Mouse (Mus musculus): ENCODE measurements around the gene Pclaf. TPM values are rescaled to one million over a fixed set of nuclear protein-coding genes. Genes with fewer than 3 reads are reported as not detected.

The Pclaf gene
- total RNA-seq, 1 experiment from 2014 or later = 0.35 TPM

Other genes with a start within 250 kb of the Pclaf start
- 53.5 and 64.0 TPM in 2 replicates for gene Oaz2, start 222.2 kb upstream of the Pclaf start, total RNA-seq (2017)
- gene Zfp609, start 62.7 kb upstream of the Pclaf start, total RNA-seq (2017) = 5.6 and 5.7 TPM in 2 replicates
- 26.5 and 41.9 TPM in 2 replicates for gene Trip4, start 18.6 kb downstream of the Pclaf start, total RNA-seq (2017)
- 54.1 and 57.8 TPM in 2 replicates for gene Csnk1g1, start 18.7 kb downstream of the Pclaf start, total RNA-seq (2017)
- gene Ppib, start 170.0 kb downstream of the Pclaf start, total RNA-seq (2017) = 260 and 279 TPM in 2 replicates
- 0.58 and 0.74 TPM in 2 replicates for gene Snx22, start 179.5 kb downstream of the Pclaf start, total RNA-seq (2017)
- 86.3 and 104 TPM in 2 replicates for gene Snx1, start 236.3 kb downstream of the Pclaf start, total RNA-seq (2017)
- 45.0 and 51.6 TPM in 2 replicates for gene Ciao2a, start 236.4 kb downstream of the Pclaf start, total RNA-seq (2017)